Mouse (Mus musculus): ENCODE results near the gene Cnih1. TPM values are rescaled to one million over a fixed set of nuclear protein-coding genes. Genes with fewer than 3 reads are reported as not detected.
"Not testable (repeated sequence)": the region's sequence is repeated elsewhere in the genome, so short reads cannot be mapped to it uniquely, and the experiment has no call there.

The Cnih1 gene
- polyA plus RNA-seq, 1 experiment, result 6.1 TPM

DNA sequence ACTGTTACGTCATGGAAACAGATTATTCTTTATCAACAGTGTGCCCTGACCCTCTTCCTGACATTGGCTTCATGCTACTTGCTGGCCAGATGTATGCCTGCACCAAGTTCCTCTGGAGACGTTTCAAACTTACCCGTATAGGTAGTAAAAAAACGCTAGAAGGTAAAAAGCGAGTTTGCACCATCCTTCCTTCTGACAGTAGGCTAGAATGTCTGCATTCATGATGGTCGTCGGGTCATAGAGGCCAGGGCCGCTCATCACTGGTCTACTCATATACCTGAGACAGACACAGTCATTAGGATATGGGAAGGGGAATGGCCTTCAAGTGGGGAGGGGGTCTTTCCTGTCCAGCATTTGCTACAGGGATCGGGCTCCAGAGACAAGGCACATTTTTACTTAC lies 9.5 kb downstream of the Cnih1 start:
- Histone ChIP-seq H3K27me3 (ENCODE audit: control insufficient read depth) (no peaks in the 10 kb centered on the region), H3K4me1 (ENCODE audit: control insufficient read depth) (no peaks in the 10 kb centered on the region), H3K9me3 (ENCODE audit: control insufficient read depth, low read length) (peaks cover 13% of the 10 kb centered on the region), H3K36me3 (ENCODE audit: control insufficient read depth) (peaks cover 93% of the 10 kb centered on the region), H3K4me3 (replicated peaks) (no peak overlapping the region)
- TF ChIP-seq GATA1 (IDR thresholded peaks at IDR 0.05; ENCODE audit: low read length) (no peak), TAL1 (IDR thresholded peaks at IDR 0.05; ENCODE audit: low read length) (no peak)

DNA sequence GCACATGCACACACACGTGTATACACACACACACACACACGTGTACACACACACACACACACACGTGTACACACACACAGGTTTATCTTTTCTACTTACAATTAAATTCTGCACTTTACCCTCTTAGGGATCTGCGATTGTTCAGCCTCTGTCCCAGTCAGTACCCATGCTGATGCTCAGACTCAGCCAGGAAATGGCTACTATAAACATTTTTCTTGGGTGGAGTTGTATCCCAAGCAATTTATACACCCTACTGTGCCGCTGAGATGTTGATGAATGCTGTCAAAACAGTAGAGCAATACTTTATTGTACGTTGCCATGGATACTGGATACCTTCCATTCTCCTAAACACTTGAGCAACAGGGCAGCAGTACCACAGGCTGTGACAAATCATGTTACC lies 18.2 kb downstream of the Cnih1 start:
- H3K9me3 ChIP-seq (ENCODE audit: control insufficient read depth, low read length), result no peaks in the 10 kb centered on the region
- no peaks in the 10 kb centered on the region; the same call in 1 of the 2 replicates for H3K4me1 ChIP-seq (ENCODE audit: control insufficient read depth)
- TF ChIP-seq GATA1 (IDR thresholded peaks at IDR 0.05; ENCODE audit: low read length) (no peak), TAL1 (IDR thresholded peaks at IDR 0.05; ENCODE audit: low read length) (no peak)
- H3K4me3 ChIP-seq (replicated peaks), result no peak overlapping the region
- H3K36me3 ChIP-seq (ENCODE audit: control insufficient read depth), result peaks cover 92% of the 10 kb centered on the region
- no peaks in the 10 kb centered on the region for H3K27me3 ChIP-seq (ENCODE audit: control insufficient read depth)

DNA sequence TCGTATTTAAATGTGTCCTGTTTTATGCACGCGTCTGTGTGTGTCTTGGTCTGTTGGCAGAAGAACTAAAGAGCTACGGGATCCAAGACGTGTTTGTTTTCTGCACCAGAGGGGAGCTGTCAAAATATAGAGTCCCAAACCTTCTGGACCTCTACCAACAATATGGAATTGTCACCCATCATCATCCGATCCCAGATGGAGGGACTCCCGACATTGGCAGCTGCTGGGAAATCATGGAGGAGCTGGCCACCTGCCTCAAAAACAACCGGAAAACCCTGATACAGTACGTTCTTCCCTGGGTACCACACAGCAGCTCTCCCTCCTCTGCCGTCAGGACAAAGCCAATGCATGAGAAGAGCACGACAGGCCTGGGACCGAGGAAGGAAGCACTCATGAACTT lies 21.1 kb downstream of the Cnih1 start:
- H3K4me3 ChIP-seq (replicated peaks), result no peak overlapping the region
- TF ChIP-seq GATA1 (IDR thresholded peaks at IDR 0.05; ENCODE audit: low read length) (no peak), TAL1 (IDR thresholded peaks at IDR 0.05; ENCODE audit: low read length) (no peak)
- no peaks in the 10 kb centered on the region for H3K27me3 ChIP-seq (ENCODE audit: control insufficient read depth)
- peaks cover 95% of the 10 kb centered on the region for H3K36me3 ChIP-seq (ENCODE audit: control insufficient read depth)
- H3K4me1 ChIP-seq (ENCODE audit: control insufficient read depth), result peaks cover 8% of the 10 kb centered on the region
- no peaks in the 10 kb centered on the region for H3K9me3 ChIP-seq (ENCODE audit: control insufficient read depth, low read length)

DNA sequence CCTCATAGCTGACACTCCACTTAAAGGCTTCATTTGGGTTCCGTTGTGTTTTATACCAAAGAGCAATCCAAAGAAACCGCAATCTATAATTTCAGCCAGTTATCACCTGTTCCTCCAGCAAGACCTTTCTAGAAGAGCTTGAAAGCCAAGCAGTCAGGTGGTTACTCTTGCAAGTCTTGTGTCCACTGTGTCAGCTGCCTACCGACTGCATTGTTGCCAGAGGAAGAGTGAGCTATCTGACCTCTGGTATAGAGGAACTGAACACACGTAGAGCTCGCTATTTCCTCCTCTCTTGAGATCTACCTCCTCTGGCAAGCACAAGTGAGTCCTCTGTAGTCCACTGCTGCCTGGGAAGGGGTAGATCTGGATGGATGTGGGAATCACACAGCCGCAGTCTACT lies 27.0 kb downstream of the Cnih1 start:
- no peak for TF ChIP-seq GATA1 (IDR thresholded peaks at IDR 0.05; ENCODE audit: low read length)
- no peak for TF ChIP-seq TAL1 (IDR thresholded peaks at IDR 0.05; ENCODE audit: low read length)
- Histone ChIP-seq H3K36me3 (ENCODE audit: control insufficient read depth) (peaks cover 49% of the 10 kb centered on the region), H3K4me1 (ENCODE audit: control insufficient read depth) (peaks cover 28% of the 10 kb centered on the region), H3K4me3 (replicated peaks) (peak overlapping the region; percentile 100), H3K27me3 (ENCODE audit: control insufficient read depth) (no peaks in the 10 kb centered on the region), H3K9me3 (ENCODE audit: control insufficient read depth, low read length) (peaks cover 15% of the 10 kb centered on the region)

DNA sequence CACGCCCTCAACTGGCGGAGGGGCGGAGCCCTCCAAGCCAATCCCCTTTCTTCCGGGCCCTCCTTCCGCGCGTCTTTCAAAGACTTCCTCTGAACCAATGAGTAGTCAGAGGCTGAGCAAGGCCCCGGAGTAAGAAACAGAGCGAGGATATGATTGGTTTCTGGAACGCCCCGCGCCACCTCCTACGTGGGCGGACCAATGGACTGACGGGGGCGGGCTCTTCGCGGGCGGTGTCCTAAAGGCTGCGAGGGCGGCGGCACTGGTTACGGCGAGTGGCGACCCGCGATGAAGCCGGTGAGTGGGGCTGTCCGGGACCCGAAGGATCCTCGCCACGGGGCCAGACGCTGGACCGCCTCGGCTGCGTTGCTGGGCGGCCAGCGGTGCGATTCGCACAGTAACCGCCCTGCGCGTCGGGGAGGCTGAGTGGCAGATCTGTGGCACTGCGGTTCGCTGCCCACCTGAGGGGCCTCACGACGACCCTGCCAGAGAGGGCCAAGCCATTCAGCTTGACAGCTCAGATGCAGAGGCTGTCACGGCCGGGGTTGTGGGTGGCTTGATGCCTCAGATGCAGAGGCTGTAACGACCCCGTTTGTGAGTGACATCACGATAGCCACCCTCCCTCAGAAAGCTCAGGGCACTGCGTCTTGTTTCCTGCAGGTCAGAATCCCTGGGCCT lies 27.7 kb downstream of the Cnih1 start, which contains the start of gene Cdkn3:
TSS of gene Cdkn3 (plus strand) at position 187 of the 675 bp plus-strand sequence.
- Histone ChIP-seq H3K4me1 (ENCODE audit: control insufficient read depth) (peaks cover 28% of the 10 kb centered on the region), H3K4me3 (replicated peaks) (peak within 1 kb of the TSS; percentile 100), H3K36me3 (ENCODE audit: control insufficient read depth) (peaks cover 42% of the 10 kb centered on the region), H3K27me3 (ENCODE audit: control insufficient read depth) (no peaks in the 10 kb centered on the region), H3K9me3 (ENCODE audit: control insufficient read depth, low read length) (peaks cover 19% of the 10 kb centered on the region)
- no peak for TF ChIP-seq TAL1 (IDR thresholded peaks at IDR 0.05; ENCODE audit: low read length)
- TF ChIP-seq GATA1 (IDR thresholded peaks at IDR 0.05; ENCODE audit: low read length), result no peak

DNA sequence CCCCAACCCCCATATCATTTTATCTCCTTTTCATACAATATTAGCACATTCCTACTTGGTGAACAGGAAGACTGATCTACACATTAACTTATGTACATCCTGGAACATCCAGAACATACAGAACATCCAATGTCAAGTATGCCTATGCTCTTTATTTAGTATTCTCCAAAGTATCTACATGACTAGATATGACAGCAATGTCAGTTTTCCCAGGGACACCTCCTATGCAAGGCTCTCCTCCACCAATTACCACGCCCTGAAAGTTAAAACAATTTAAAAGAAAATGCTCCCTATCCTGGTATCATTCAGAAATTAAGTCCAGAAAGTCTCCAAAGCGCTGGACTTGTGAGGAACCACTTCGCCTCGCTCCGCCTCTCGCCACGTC lies 28.2 kb downstream of the Cnih1 start:
- Histone ChIP-seq H3K4me1 (ENCODE audit: control insufficient read depth) (peaks cover 28% of the 10 kb centered on the region), H3K9me3 (ENCODE audit: control insufficient read depth, low read length) (peaks cover 21% of the 10 kb centered on the region), H3K27me3 (ENCODE audit: control insufficient read depth) (no peaks in the 10 kb centered on the region), H3K4me3 (replicated peaks) (peak overlapping the region; percentile 100), H3K36me3 (ENCODE audit: control insufficient read depth) (peaks cover 37% of the 10 kb centered on the region)
- TF ChIP-seq TAL1 (IDR thresholded peaks at IDR 0.05; ENCODE audit: low read length), result no peak
- TF ChIP-seq GATA1 (IDR thresholded peaks at IDR 0.05; ENCODE audit: low read length), result no peak

DNA sequence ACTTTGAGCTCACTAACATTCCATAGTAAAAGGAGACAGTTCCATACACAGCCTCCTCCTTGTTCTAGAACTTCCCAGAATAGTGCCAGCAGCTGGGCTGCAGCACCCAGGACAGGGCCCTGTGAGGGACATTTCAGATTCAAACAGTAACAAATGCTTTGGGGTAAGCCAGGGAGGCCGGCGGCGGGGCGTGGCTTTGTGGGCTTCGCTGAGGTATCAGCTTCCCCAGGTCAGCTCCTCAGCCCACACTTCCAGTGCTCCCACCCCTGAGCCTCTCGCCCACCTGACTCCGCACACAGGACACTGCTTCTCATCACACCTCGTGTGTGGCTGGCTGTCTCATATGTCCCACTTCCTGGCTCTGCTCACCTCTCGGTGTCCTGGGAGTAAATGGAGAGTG lies 30.5 kb downstream of the Cnih1 start:
- Histone ChIP-seq H3K36me3 (ENCODE audit: control insufficient read depth) (peaks cover 15% of the 10 kb centered on the region), H3K27me3 (ENCODE audit: control insufficient read depth) (no peaks in the 10 kb centered on the region), H3K4me3 (replicated peaks) (no peak overlapping the region), H3K4me1 (ENCODE audit: control insufficient read depth) (peaks cover 22% of the 10 kb centered on the region), H3K9me3 (ENCODE audit: control insufficient read depth, low read length) (peaks cover 21% of the 10 kb centered on the region)
- TF ChIP-seq TAL1 (IDR thresholded peaks at IDR 0.05; ENCODE audit: low read length) (no peak), GATA1 (IDR thresholded peaks at IDR 0.05; ENCODE audit: low read length) (no peak)

DNA sequence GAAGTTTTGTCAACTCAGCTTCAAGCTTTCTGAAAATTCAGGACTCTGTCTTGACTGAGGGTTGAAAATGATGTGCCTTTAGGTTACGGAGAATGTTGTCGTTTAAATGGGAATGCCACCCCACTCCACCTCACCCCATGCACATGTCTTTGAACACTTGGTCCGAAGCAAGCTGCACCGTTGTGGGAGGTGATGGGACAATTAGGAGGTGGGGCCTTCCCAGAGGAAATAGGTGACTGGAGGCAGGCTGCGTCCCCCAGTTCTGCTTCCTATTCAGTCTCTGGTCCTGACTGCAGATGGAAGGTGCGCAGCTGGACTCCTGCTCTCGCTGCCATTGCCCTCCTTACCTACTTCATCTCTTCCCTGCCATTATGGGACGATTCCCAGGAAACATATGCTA lies 32.4 kb downstream of the Cnih1 start:
- peaks cover 21% of the 10 kb centered on the region for H3K9me3 ChIP-seq (ENCODE audit: control insufficient read depth, low read length)
- no peaks in the 10 kb centered on the region; the same call in 1 of the 2 replicates for H3K36me3 ChIP-seq (ENCODE audit: control insufficient read depth)
- H3K4me1 ChIP-seq (ENCODE audit: control insufficient read depth), result peaks cover 9% of the 10 kb centered on the region
- H3K4me3 ChIP-seq (replicated peaks), result no peak overlapping the region
- no peaks in the 10 kb centered on the region for H3K27me3 ChIP-seq (ENCODE audit: control insufficient read depth)
- TF ChIP-seq TAL1 (IDR thresholded peaks at IDR 0.05; ENCODE audit: low read length), result no peak
- no peak for TF ChIP-seq GATA1 (IDR thresholded peaks at IDR 0.05; ENCODE audit: low read length)

DNA sequence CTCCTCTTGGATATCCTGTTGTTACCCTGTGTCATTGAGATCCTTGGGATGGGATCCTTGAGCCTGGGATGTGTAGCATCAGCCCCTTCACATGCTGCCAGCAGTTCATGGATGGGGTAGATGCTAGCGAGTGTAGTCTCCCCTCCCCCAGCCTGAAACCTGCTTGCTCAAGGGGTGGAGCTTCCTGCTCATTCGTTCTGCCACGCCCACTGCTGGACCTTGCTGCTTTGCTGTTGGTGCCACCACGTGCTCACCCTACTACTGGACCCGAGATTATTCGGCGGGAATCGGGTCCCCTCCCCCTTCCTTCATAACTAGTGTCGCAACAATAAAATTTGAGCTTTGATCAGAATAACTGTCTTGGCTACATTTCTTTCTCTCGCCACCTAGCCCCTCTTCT lies 33.8 kb downstream of the Cnih1 start:
- H3K27me3 ChIP-seq (ENCODE audit: control insufficient read depth); H3K36me3 ChIP-seq (ENCODE audit: control insufficient read depth); H3K4me1 ChIP-seq (ENCODE audit: control insufficient read depth); H3K4me3 ChIP-seq (replicated peaks): not testable (repeated sequence)
- H3K9me3 ChIP-seq (ENCODE audit: control insufficient read depth, low read length), result peaks cover 18% of the 10 kb centered on the region

DNA sequence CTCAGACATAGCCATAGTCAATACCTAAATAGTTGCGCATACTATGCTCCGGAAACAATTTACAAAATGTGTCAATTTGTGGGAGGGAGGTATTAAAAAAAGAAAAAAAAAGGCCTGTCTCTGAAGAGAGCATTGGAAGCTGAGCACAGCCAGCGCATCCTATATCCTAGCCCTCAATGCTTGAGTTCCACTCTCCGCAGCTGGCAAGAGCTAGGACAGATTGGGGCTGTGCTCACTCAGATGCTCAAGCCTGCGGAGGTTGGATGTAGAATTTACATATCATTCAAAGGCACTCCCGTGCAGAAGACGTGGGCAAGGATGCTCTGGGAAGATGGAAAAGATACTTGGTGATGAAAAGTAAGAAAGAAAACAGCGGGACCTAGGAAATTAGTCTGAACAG lies 42.8 kb downstream of the Cnih1 start:
- H3K36me3 ChIP-seq (ENCODE audit: control insufficient read depth), result no peaks in the 10 kb centered on the region
- no peak overlapping the region for H3K4me3 ChIP-seq (replicated peaks)
- TF ChIP-seq GATA1 (IDR thresholded peaks at IDR 0.05; ENCODE audit: low read length), result no peak
- TF ChIP-seq TAL1 (IDR thresholded peaks at IDR 0.05; ENCODE audit: low read length), result no peak
- no peaks in the 10 kb centered on the region for H3K9me3 ChIP-seq (ENCODE audit: control insufficient read depth, low read length)
- H3K4me1 ChIP-seq (ENCODE audit: control insufficient read depth), result no peaks in the 10 kb centered on the region
- no peaks in the 10 kb centered on the region for H3K27me3 ChIP-seq (ENCODE audit: control insufficient read depth)

All from erythroblast, embryonic 14.5 days (primary cell).